Mouse (Mus musculus): Measurements from ENCODE around the gene Exoc3l4. TPM values are rescaled to one million over a fixed set of nuclear protein-coding genes. Genes with fewer than 3 reads are reported as not detected.

Gene Exoc3l4
- polyA plus RNA-seq, 1 experiment: 6.1 TPM

DNA sequence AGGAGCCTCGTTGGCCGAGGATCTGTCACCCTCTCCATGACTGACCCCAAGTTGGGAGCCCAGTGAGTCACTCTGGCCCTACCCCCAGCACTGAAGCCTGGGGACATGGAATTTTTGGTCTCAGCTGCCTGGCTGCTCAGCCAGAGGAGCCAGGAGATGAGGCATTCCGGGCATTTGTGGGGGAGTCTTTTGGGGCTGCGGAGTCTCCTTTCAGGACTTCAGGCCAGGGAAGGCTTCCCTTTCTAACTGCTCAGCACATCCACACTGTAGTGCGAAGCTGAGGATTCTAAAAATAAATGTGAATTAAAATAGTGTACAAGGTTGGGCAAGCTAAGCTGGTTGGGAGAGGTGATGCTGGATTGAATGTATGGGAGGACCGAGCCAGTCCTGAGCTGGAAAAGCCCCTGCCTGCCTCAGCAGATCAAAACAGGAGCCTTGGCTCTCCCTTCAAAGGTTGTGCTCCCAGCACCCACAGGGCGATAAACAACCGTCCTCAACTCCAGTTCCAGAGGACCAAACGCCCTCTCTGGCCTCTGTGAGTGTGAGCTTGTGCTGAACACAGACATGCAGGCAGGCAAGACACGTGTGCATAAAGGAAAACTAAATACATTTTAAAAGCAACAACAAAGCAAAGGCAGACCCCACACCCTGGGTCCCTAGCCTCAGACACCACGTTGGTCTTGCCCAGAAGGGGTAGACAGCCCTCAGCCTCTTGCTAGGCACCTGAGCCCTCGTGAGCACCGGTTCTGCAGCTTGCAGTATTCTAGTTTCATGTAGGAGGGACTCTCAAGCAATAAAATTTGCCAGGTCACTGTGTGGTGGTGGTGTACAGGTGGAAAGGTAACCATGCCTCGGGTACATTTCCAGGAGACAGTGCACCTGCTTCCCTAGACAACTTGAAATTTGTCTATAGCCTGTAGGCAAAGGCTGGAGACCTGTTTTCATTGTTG, 14.3 kb downstream of the Exoc3l4 start:
- Histone ChIP-seq H3K27me3 (ENCODE audit: control insufficient read depth, insufficient read depth, low read length, poor library complexity, severe bottlenecking) (no peaks in the 10 kb centered on the region), H3K27ac (ENCODE audit: insufficient read depth, low read length) (no peak overlapping the region), H3K4me1 (ENCODE audit: control insufficient read depth, insufficient read depth, low read length) (peaks cover 11% of the 10 kb centered on the region), H3K9me3 (replicated peaks; ENCODE audit: control insufficient read depth, insufficient read depth, low read length, poor library complexity, severe bottlenecking) (no peaks in the 10 kb centered on the region), H3K4me3 (ENCODE audit: low read depth, low read length) (no peak overlapping the region), H3K36me3 (ENCODE audit: control insufficient read depth, insufficient read depth, low read length, poor library complexity, severe bottlenecking) (no peaks in the 10 kb centered on the region), H3K9ac (ENCODE audit: low read depth, poor library complexity, severe bottlenecking) (no peak overlapping the region)
- no peak for TF ChIP-seq EP300 (IDR thresholded peaks at IDR 0.05; ENCODE audit: insufficient read depth, low read depth, low read length)
- no peak for TF ChIP-seq CTCF (IDR thresholded peaks at IDR 0.05; ENCODE audit: low read depth, low read length)
- TF ChIP-seq POLR2A (IDR thresholded peaks at IDR 0.05; ENCODE audit: insufficient read depth, low read length): no peak

DNA sequence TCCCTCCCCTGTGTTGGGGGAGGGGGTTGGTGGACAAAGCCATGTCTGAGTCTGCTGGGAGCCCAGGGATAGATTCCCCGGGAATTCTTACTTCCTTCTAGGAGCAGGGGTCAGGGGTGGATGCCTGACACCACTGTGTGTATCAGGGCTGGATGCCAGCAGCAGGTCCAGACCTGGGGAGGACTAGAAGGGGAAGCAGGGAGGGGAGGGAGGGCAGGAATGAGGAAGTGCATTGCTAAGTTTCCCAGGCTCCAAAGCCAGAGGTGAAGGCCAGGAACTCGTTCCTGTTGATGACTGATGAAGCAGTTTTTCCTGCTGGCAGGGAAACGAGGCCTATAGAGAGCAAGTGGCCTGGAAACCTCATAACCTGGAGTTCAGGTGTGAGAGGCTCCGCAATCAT, 15.3 kb downstream of the Exoc3l4 start:
- Histone ChIP-seq H3K4me1 (ENCODE audit: control insufficient read depth, insufficient read depth, low read length) (peaks cover 11% of the 10 kb centered on the region), H3K36me3 (ENCODE audit: control insufficient read depth, insufficient read depth, low read length, poor library complexity, severe bottlenecking) (no peaks in the 10 kb centered on the region), H3K4me3 (ENCODE audit: low read depth, low read length) (no peak overlapping the region), H3K9ac (ENCODE audit: low read depth, poor library complexity, severe bottlenecking) (no peak overlapping the region), H3K27me3 (ENCODE audit: control insufficient read depth, insufficient read depth, low read length, poor library complexity, severe bottlenecking) (no peaks in the 10 kb centered on the region), H3K9me3 (replicated peaks; ENCODE audit: control insufficient read depth, insufficient read depth, low read length, poor library complexity, severe bottlenecking) (no peaks in the 10 kb centered on the region), H3K27ac (ENCODE audit: insufficient read depth, low read length) (no peak overlapping the region)
- TF ChIP-seq CTCF (IDR thresholded peaks at IDR 0.05; ENCODE audit: low read depth, low read length) (no peak), EP300 (IDR thresholded peaks at IDR 0.05; ENCODE audit: insufficient read depth, low read depth, low read length) (no peak), POLR2A (IDR thresholded peaks at IDR 0.05; ENCODE audit: insufficient read depth, low read length) (no peak)

DNA sequence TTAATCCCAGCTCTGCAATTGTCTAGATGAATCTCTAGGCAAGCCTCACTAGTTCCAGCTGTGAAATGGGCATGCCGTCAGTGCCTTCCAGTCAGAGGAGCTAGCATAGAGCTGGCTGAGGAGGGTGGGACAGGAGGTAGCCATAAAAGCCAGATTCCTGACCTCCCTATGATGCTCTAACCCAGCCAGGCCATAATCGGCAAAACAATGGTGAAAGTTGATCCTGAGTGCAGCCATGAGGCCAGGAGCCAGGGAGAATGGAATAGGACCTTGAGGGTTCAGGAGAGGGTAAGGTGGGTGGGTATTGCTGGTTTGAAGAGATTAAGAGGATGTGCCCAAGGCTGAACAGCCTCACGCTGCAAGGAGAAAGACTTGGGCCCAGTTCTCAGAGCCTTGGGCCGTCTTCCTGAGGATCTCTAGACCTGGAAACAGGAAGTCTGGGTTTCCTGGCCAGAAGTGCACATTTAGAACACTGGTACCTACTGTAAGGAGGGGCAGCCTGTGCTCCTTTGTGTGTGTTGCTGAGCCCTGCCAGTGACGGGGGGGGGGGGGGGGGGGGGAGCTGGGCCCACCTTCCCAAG, 16.0 kb downstream of the Exoc3l4 start:
- peaks cover 11% of the 10 kb centered on the region for H3K4me1 ChIP-seq (ENCODE audit: control insufficient read depth, insufficient read depth, low read length)
- no peak overlapping the region for H3K27ac ChIP-seq (ENCODE audit: insufficient read depth, low read length)
- no peaks in the 10 kb centered on the region for H3K36me3 ChIP-seq (ENCODE audit: control insufficient read depth, insufficient read depth, low read length, poor library complexity, severe bottlenecking)
- H3K9me3 ChIP-seq (replicated peaks; ENCODE audit: control insufficient read depth, insufficient read depth, low read length, poor library complexity, severe bottlenecking): no peaks in the 10 kb centered on the region
- no peak overlapping the region for H3K4me3 ChIP-seq (ENCODE audit: low read depth, low read length)
- TF ChIP-seq EP300 (IDR thresholded peaks at IDR 0.05; ENCODE audit: insufficient read depth, low read depth, low read length) (no peak), CTCF (IDR thresholded peaks at IDR 0.05; ENCODE audit: low read depth, low read length) (no peak), POLR2A (IDR thresholded peaks at IDR 0.05; ENCODE audit: insufficient read depth, low read length) (no peak)
- no peak overlapping the region for H3K9ac ChIP-seq (ENCODE audit: low read depth, poor library complexity, severe bottlenecking)
- H3K27me3 ChIP-seq (ENCODE audit: control insufficient read depth, insufficient read depth, low read length, poor library complexity, severe bottlenecking): no peaks in the 10 kb centered on the region

GRCm38 (mm10) chr12:111434164-111434744, 17.4 kb downstream of the Exoc3l4 start:
- no peaks in the 10 kb centered on the region for H3K36me3 ChIP-seq (ENCODE audit: control insufficient read depth, insufficient read depth, low read length, poor library complexity, severe bottlenecking)
- H3K9ac ChIP-seq (ENCODE audit: low read depth, poor library complexity, severe bottlenecking): no peak overlapping the region
- H3K27ac ChIP-seq (ENCODE audit: insufficient read depth, low read length): no peak overlapping the region
- TF ChIP-seq CTCF (IDR thresholded peaks at IDR 0.05; ENCODE audit: low read depth, low read length): no peak
- TF ChIP-seq EP300 (IDR thresholded peaks at IDR 0.05; ENCODE audit: insufficient read depth, low read depth, low read length): no peak
- TF ChIP-seq POLR2A (IDR thresholded peaks at IDR 0.05; ENCODE audit: insufficient read depth, low read length): no peak
- H3K27me3 ChIP-seq (ENCODE audit: control insufficient read depth, insufficient read depth, low read length, poor library complexity, severe bottlenecking): no peaks in the 10 kb centered on the region
- H3K4me3 ChIP-seq (ENCODE audit: low read depth, low read length): no peak overlapping the region
- H3K9me3 ChIP-seq (replicated peaks; ENCODE audit: control insufficient read depth, insufficient read depth, low read length, poor library complexity, severe bottlenecking): no peaks in the 10 kb centered on the region
- peaks cover 11% of the 10 kb centered on the region for H3K4me1 ChIP-seq (ENCODE audit: control insufficient read depth, insufficient read depth, low read length)

DNA sequence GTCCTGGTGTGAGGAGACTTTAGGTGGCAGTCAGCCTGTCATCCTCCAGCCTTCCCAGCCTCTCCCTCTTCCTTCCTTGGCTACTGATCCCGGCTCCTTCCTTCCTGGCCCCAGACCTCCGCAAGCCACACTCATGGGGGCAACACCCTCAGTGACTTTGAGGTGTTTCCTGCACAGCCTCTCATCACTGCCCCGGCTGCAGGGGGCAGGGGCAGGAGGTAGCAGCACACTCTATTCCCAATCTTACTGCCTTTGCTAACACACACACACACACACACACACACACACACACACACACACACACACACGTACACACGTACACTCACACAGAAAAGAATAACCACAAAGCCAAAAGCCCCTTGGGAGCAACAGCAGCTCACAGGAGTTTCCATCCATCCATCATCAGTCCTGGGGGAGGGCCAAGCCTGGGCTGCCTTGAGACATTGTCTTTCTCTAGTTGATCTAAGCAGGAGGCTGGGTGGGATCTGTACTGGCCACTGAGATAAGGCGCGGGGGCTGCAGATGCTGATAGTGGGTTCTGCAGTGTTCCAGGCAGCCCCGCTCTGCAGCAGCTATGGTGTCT, 18.0 kb downstream of the Exoc3l4 start:
- no peak overlapping the region for H3K27ac ChIP-seq (ENCODE audit: insufficient read depth, low read length)
- TF ChIP-seq POLR2A (IDR thresholded peaks at IDR 0.05; ENCODE audit: insufficient read depth, low read length): no peak
- no peak for TF ChIP-seq CTCF (IDR thresholded peaks at IDR 0.05; ENCODE audit: low read depth, low read length)
- TF ChIP-seq EP300 (IDR thresholded peaks at IDR 0.05; ENCODE audit: insufficient read depth, low read depth, low read length): no peak
- H3K4me3 ChIP-seq (ENCODE audit: low read depth, low read length): no peak overlapping the region
- H3K9ac ChIP-seq (ENCODE audit: low read depth, poor library complexity, severe bottlenecking): no peak overlapping the region
- peaks cover 11% of the 10 kb centered on the region for H3K4me1 ChIP-seq (ENCODE audit: control insufficient read depth, insufficient read depth, low read length)
- no peaks in the 10 kb centered on the region for H3K9me3 ChIP-seq (replicated peaks; ENCODE audit: control insufficient read depth, insufficient read depth, low read length, poor library complexity, severe bottlenecking)
- H3K36me3 ChIP-seq (ENCODE audit: control insufficient read depth, insufficient read depth, low read length, poor library complexity, severe bottlenecking): no peaks in the 10 kb centered on the region
- no peaks in the 10 kb centered on the region for H3K27me3 ChIP-seq (ENCODE audit: control insufficient read depth, insufficient read depth, low read length, poor library complexity, severe bottlenecking)
